Mouse (Mus musculus): ENCODE measurements around the gene Tmigd3.
"Not testable (repeated sequence)": the region's sequence is repeated elsewhere in the genome, so short reads cannot be mapped to it uniquely, and the experiment has no call there.

Tmigd3 gene

DNA sequence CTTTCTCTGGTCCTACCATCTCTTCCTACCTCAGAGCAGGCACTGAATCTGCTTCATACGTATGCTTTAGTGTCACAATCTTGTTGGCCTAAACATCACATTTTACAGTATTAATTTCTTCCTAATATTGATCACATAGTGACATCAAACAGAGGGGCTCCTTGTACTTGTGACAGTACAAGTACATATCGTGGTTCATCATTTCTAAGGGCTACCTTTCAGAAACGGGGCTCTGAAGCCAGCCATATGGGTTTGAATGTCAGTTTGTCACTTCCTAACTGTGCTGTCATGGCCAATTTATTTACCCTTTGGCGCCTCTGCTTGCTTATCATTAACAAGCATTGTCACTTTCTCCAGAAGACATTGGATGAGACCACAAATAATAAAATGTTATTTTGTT, 30.8 kb downstream of the Tmigd3 start:
- no peak for DNase-seq (ENCODE audit: low read depth, low spot score)

GRCm38 (mm10) chr3:105904213-105904612, 33.5 kb downstream of the Tmigd3 start:
- no peak for DNase-seq (ENCODE audit: low read depth, low spot score)

- no peak for DNase-seq (ENCODE audit: low read depth, low spot score)
Observed at GRCm38 (mm10) chr3:105904721-105905120, 34.0 kb downstream of the Tmigd3 start.

GRCm38 (mm10) chr3:105907956-105908655, 37.4 kb downstream of the Tmigd3 start:
- DNase-seq (ENCODE audit: low read depth, low spot score) = peak; percentile 28

DNA sequence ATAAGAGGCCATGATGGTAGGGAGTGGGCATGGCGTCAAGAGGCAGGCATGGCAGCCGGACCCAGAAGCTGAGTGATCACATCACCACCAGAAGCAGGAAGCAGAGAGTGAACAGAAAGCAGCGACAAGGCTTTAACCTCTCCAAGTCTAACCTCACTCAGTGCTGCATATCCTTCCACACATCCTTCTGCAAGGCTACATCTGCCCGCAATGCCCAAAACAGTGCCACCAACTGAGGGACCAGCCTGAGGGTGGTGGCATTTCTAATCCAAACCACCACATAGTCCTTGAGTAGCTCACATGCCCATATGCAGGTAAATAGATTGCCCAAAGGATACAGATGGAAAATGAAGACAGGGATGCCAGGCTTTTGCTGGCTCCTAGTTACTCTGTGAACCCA, 38.3 kb downstream of the Tmigd3 start:
- no peak for DNase-seq (ENCODE audit: low read depth, low spot score)

DNA sequence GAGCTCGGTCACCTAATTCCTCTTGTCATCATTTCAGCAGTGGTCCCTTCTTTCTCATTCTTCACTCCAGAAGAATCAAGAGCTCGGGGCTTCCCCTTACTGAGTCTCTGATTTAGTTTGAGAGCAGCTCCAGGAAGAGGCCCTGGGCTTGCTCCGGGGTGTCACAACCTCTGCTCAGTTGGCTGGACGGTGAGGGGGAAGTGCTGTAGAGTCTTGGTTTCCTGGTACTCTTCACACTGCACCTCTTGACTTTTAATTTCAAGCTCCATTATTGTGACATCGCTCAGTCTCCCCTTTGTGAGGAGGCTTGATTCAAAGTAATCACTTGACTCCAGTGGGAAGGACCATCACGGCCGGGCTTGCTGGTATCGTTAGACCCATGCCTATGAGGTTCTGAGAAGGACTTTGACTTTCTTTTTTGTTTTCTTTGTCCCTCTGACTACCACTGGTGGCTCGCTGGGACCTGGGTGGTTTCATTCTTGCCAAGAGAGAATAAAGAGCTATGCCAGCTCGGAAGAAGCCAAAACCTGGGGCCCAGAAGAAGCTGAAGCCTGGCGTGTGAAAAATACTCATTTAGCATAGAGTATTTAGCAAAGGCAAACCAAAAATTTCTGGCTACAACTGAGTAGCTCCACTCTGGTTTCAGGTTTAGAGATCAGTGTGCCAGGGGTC, 40.0 kb downstream of the Tmigd3 start:
- no peak for DNase-seq (ENCODE audit: low read depth, low spot score)

DNA sequence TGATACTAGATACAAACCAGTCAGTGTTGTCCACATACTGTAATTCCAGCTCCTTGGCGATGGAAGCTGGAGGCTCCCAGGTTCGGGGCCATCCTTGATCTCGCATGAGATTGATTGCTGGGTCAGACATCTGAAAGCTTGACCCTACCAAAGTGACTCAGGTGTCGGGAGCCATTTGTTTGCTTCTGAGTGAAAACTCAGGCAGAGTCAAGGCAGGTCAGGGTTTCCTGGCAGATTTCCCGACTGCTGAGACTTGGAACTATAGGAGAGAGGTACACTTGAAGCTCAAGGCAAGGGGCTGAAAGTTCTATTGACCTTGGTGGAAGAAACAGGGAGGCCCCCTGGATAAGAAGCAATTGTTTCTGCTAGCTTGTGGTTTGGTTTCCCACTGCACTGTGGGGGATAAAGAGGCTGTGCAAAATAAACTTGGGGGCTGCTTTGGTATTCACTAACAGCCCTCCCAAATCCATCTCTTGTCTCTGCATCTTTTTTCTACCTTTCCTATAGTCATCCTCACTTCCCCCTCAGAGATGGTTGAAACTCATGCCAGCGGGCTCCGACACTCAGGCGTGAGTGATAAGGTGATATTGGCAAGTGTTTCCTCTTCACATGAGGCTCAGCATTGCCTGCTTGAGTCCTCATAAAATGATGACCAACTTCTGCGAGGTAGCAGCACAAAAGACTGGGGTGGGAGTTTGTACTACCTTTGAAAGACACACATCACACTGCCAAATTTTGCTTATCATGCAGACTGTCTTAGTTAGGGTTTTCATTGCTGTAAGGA, 41.6 kb downstream of the Tmigd3 start:
- no peak for DNase-seq (ENCODE audit: low read depth, low spot score)

DNA sequence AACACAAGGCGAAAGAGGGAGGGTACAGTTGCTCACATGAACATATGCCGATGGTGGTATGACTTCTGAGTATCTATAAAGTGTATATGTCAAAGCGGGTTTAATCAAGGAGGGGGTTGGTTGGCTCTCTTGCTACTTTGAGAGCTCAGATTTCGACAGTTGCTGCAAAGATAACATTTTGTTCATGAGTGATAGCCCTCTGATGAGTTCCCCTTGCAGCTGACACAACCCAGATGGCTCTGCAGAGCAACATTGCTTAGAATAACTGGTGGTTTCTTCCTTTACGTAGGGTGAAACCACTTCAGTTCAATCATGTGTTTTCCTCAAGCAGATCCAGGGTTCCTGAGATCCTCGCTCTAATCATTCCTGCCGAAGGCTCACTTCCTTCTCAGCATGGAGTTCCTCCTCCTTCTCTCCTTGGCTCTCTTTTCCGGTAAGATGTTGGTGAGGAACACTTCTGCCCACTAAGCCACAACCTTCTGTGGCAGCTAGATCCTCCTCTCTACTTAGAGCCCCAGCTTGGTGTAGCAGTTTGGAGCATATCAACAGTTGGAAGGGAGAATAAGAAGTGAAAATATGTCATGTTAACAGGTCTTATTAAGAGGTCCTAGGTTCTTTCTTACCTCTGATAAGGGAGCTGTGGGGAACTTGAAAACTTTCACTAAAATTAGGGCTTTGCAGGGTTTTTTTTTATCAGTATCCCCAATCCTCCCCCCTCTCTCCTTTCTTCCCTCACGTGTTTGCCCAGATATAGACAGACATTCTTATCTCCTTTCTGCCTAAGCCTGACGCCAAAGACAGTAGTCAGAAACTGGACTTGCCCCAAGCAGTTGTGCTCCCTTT, 43.4 kb downstream of the Tmigd3 start:
- DNase-seq (ENCODE audit: low read depth, low spot score) = no peak

- DNase-seq (ENCODE audit: low read depth, low spot score) = peak; percentile 26
Observed at GRCm38 (mm10) chr3:105915281-105915680, 44.6 kb downstream of the Tmigd3 start.

- DNase-seq (ENCODE audit: low read depth, low spot score) = not testable (repeated sequence)
Observed at GRCm38 (mm10) chr3:105916455-105916854, 45.8 kb downstream of the Tmigd3 start.

DNA sequence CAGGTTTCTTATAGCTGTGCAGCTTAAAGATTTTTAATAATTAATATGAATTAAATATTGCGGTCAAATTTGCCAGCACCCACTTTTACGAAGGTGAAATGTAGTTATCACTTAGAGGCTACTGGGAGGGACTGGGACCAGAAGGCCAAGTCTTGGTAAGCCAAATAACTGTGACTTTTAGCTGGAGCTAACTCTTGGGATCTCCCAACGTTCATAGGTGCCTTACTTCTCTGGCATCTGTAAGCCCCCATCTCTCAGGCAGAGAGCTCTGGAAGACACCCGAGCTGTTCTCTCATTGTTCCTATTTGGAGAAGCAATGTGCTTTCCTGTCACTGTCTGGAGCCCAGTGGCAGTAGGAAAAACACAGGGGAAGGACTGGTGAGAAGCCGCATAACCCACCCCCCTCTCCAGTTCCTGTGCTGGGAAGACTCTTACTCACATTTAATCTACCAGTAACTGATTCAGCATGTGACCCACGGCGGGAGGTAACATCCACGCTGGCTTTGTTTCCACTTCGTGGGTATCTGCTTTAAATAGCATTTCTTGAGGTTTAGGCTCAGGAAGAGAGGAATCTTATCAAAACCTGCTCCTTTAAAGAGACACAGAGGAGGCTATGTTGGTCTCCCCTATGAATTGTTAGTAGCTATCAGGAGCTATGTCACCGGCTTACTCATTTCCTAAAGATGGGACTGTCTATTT, 47.1 kb downstream of the Tmigd3 start:
- DNase-seq (ENCODE audit: low read depth, low spot score) = no peak

DNA sequence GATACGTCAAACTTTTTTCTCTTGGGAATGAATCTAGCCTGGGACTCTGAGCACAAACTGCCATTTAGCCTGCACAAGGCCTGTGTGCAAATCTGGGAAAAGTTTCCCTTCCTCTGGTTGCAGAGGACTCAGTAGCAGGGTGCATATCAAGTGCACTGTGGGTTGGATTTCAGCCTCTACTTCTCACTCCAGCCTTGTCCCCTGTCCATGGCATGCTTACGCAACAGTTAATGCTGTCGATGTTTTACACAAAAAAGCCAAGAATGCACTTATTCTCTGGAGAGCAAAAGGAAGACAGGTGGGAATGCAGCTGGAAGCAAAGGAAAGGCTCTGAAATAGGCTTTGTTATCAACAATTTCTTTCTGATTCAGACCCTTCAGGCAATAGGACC, 47.6 kb downstream of the Tmigd3 start:
- DNase-seq (ENCODE audit: low read depth, low spot score) = no peak

DNA sequence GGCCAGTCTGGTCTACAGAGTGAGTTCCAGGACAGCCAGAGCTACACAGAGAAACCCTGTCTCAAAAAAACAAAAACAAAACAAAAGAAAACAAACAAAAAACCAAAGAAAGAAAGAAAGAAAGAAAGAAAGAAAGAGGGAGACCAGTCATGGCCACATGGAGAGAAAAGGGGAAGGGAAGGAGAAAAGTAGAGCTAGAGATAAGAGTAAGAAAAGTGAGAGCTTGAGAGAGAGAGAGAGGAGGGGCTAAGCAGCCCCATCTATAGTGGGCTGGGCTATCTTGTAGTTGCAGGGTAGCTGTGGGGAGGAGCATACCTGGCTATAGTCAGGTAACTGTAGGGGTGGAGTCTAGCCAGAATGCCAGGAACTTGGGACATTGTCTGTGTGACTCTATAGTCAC, 50.0 kb downstream of the Tmigd3 start:
- not testable (repeated sequence) for DNase-seq (ENCODE audit: low read depth, low spot score)

GRCm38 (mm10) chr3:105921959-105922358, 51.3 kb downstream of the Tmigd3 start:
- no peak for DNase-seq (ENCODE audit: low read depth, low spot score)

DNA sequence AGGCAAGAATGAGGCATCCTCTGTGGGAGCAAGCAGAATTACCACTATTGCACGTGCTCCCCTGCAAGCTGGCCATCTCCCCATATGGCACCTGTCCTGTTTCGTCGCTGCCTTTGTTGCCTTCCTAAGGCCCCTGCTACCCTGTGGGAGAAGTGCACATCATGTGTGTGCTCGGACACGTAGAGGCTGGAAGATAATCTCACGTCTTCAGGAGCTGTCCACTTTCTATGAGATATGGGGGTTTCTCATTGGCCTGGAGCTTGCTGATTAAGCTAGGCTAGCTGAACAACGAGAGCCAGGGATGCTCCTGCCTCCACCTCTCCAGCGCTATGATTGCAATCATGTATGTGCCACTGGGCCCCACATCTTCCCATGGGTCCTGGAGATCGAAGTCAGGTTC, 53.9 kb downstream of the Tmigd3 start:
- DNase-seq (ENCODE audit: low read depth, low spot score) = no peak

DNA sequence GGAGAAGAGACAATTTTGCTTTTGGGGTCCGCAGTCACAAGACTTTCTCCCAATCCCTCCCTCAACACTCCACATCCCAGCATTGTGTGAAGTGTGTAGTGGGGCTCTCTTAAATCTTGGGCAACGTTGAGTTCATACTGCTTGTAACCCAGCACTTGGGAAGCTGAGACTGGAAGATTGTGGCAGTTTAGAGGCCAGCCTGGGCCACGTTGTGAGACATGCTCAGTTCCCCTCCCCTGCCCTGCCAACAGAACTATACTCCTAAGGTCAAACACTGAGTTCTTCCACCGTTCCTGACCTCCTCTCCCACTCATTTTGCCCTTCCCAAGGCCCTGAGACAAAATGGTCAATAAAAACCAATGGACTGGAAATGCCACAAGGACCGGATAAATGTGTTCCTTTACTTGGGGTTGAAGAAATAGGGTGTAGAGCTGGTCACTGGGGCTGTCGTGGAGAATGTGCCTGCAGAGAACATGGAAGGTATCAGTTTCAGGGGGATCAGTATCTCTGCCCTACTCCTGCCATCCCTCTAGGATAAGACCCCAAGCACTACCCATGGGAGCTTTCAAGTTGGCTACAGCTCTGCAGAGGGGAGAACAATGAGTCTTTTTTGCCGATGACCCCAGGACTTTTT, 57.0 kb downstream of the Tmigd3 start:
- no peak for DNase-seq (ENCODE audit: low read depth, low spot score)

DNA sequence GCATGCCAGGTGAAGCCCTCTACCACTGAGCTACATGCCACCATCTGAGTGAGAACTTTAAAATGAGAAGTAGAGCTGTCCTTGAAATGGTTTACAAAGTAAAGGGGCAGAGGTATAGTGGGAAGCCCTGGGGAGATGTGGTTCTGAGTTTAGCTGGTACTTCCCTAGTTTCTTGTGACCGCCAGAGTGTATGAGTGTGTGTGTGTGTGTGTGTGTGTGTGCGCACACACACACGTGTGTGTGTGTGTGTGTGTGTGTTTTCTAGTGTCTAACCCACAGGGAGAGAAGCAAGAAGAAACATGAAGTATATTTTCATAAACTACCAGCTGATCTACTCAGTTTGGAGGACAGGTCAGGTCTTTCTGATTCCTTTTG, 57.5 kb downstream of the Tmigd3 start:
- DNase-seq (ENCODE audit: low read depth, low spot score) = no peak

DNA sequence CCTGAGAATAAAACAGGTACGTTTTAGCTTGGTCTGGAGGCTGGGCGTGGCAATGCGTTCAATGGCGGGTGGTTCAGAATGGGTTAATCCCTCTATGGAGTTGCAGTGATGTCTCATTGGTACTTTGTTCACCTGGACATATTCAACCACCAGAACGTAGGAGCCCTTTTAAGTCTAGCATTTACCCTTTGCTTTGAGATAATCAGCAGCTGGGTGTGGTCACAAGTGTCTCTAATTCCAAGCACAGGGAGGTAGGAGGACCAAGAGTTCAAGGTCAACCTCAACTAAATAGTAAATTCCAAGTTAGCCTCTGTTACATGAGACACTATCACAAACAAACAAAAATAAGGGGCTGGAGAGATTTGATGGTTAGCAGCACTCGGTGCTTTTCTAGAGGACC, 58.1 kb downstream of the Tmigd3 start:
- peak; percentile 49 for DNase-seq (ENCODE audit: low read depth, low spot score)

DNA sequence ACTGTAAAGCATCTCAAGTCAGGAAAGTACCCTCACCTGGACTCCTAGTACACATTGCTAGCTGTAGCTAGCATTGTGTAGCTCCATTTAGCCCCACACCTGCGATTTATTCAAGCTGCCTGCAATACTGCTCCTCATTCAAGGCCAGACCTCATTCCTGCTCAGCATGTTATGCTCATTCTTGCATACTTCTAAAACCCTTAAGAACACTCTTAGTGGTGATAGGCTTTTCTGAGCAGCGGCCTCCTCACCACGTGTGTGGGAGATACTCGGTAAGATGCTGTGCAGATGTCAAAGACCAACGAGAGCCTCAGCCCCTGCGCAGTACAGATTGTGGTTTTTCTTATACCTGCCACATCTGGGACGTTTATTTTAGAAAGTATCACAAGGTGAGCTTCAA, 59.1 kb downstream of the Tmigd3 start:
- DNase-seq (ENCODE audit: low read depth, low spot score) = no peak

GRCm38 (mm10) chr3:105931095-105931494, 60.4 kb downstream of the Tmigd3 start:
- no peak for DNase-seq (ENCODE audit: low read depth, low spot score)

All from ZHBTc4 (cell line).